Mouse (Mus musculus): Measurements from ENCODE around the gene Hsd17b2. TPM values are rescaled to one million over a fixed set of nuclear protein-coding genes. Genes with fewer than 3 reads are reported as not detected.

The Hsd17b2 gene
- polyA plus RNA-seq, 3 experiments from 2014 or later: 0.51 to 0.72 TPM; not detected in 1

GRCm38 (mm10) chr8:117775626-117776025 lies 73.9 kb downstream of the Hsd17b2 start:
- no peak for ATAC-seq

DNA sequence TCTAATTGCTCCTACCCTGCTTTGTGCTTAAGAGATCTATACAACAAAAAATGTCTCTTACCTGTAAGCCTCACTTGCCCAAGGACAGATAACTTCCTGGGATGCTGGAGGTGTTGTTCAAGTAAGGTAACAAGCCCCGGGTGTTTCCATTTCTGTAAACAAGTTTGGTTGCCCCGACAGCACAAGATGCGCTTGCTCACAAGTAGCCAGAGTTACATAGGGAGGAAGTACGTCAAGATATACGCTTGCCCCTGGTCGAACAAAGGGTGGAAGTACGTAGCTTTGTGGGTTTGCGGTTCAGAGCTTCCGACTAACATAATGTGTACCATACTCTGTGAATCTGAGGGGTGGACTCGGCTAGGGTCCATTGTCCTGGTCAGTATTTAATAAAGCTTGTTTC lies 74.4 kb downstream of the Hsd17b2 start:
- peak; percentile 42 for ATAC-seq

- ATAC-seq: no peak
Observed at GRCm38 (mm10) chr8:117778531-117779322, 77.0 kb downstream of the Hsd17b2 start.

GRCm38 (mm10) chr8:117779344-117779743 lies 77.6 kb downstream of the Hsd17b2 start:
- peak; percentile 46 for ATAC-seq

- ATAC-seq: peak; percentile 69
Observed at GRCm38 (mm10) chr8:117781375-117782129, 79.8 kb downstream of the Hsd17b2 start.

DNA sequence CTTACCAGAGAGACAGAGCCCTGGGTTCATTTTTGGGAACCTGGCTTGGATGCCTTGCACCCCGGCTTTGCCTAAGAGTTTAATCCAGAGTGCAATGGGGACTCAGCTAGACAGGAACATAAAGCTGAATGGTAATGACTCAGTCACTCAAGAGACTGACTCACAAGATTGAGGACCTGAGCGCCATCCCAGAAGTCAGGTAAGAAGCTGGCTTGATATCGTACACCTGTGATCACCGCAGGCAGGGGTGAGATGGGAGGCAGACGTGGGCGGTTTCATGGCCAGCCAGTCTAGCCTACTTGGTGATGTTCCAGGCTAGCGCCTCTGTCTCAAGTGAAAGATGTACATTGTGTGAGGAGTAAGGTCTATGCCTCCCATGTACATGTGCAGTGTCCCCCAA lies 81.3 kb downstream of the Hsd17b2 start:
- ATAC-seq: no peak

GRCm38 (mm10) chr8:117786428-117786827 lies 84.7 kb downstream of the Hsd17b2 start:
- ATAC-seq: no peak

DNA sequence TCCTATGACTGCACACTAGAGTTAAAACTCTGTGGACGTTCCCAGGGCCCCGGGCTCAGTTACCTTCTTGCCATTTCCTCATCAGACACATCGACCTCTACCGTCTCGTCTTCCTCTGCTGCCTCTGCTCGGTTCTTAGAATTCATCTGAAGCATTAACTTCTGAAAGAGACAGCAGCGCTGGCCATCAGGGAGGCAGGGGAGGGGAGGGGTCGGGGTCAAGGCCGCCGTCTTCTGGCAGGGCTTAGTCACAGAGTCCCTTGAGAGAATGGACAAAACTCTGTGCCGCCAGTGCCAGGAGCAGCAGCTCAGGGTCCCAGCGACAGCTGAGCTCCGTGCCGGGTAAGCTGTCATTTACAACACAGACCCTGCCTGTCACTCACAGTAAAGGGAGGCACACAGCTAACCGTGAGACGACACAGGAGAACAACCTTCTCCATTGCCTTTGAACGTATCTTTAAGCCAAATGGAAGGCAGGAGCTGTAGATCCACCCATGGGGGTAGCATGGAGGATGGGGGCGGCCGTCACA lies 91.0 kb downstream of the Hsd17b2 start:
- ATAC-seq: no peak

- no peak for ATAC-seq
Observed at GRCm38 (mm10) chr8:117794581-117794980, 92.9 kb downstream of the Hsd17b2 start.

DNA sequence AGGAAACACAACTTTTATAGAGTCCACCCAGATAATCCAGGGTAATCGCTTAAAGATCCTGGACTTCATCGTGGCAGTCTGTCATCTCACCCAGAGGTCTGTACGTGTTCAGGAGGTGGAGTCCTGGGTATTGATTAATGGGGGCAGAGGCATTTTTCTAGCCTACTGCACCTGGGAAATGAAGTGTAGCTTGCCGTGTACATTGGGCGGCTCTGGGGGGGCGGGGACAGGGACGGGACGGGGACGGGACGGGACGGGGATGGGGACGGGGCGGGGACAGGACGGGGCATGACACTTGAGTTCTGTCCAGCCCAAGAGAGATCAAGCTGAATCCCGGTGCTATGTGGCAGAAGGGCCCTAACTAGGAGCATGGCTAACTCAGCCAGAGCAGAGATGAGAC lies 94.8 kb downstream of the Hsd17b2 start:
- no peak for ATAC-seq

DNA sequence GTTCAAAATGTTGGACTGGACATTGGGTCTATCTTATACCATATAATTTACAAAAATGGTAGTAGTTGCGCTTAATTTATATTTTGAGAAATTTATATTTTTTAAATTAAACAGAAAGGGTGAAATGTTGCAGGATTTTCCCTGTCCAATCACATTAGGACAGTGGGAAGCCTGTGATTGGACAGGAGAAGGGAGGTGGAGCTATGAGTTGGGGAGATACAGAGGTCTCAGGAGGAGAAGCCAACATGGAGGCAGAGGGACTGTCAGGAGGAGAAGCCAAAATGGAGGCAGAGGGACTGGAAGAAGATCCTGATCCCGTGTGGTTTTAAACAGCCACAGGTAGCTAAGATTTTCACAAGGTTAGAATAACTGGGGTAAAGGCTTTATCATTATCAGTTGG lies 96.4 kb downstream of the Hsd17b2 start:
- ATAC-seq: no peak

DNA sequence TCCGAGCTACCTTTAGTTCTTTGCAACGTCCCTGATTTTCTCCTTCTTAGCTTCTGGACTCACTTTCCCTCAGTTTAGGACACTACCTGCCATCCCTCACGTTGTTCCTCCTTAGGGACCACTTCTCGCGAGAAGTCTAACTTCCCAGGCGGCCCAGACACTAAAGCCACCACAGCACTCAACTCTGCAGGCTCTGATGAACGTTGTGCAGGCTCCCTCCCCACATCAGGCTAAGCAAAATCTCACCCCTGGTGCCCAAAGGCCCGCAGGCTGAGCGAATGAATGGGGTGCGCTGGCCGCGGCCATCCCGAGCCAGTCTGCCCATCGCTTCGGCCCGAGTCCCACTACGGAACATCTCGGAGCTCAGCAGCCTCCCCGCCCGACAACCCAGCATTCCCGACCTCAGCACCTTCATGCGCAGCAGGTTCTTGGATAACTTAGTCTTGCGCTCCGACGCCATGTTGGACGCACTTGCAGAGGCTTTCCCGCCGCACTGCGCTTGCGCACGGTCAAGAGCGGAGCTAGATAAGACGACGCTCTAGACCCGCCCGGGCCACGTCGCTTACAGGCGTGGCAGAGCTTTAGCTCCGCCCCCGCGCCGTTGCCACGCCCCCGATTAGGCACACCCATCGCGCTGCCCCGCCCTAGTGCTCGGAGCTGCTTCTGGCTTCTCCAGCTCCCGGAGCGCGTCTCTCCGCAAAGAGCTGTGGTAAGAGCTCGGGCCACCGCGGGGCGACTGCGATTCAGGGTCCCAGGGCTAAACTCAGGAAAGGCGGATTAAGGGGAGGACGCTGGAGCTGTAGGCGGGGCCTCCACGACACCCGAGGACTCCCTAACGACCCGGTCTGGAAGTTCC lies 100.0 kb downstream of the Hsd17b2 start, which contains the start of gene Mphosph6:
Gene Mphosph6, minus strand, starts transcription at position 501 of the 856 bp plus-strand sequence.
- peak; percentile 95 for ATAC-seq

- ATAC-seq: peak; percentile 23
Observed at GRCm38 (mm10) chr8:117802299-117802689, 100.6 kb downstream of the Hsd17b2 start.

DNA sequence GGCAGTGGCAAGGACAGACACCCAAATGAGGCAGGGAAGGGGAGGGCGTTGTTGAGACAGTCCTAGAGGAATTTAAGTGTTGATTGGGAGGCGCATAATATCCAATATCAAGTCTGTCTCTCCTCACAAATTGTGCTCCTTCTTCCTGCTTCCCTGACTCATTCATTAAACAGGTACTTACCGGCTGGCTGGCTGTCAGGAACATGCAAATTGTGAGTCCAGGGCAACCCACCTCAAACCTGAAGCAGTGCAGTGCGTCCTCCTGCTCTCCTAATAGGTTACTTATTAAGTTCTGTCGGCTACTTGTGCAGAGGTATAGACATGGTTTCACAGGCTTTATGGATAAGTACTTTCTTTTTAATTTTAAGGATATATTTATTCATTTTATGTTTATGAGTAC lies 103.7 kb downstream of the Hsd17b2 start:
- no peak for ATAC-seq

Other genes starting within 250 kb of the Hsd17b2 start
- gene Plcg2, start 203.6 kb upstream of the Hsd17b2 start, polyA plus RNA-seq (2017; shearing (Covaris generic)): under 1 TPM; 0.11 to 0.40 (median 0.21) TPM
- 1 to 10 TPM; 1.9 to 3.6 (median 2.4) TPM for gene Sdr42e1, start 28.2 kb upstream of the Hsd17b2 start, polyA plus RNA-seq (2017; shearing (Covaris generic))
- gene Mphosph6, start 100.0 kb downstream of the Hsd17b2 start, polyA plus RNA-seq (2017; shearing (Covaris generic)): 10 to 100 TPM; 59.7 to 87.8 (median 69.5) TPM